Mouse (Mus musculus) cerebellum, adult 11-12 months (tissue): ENCODE data around the gene Agbl1.
"Not testable (repeated sequence)": the region's sequence is repeated elsewhere in the genome, so short reads cannot be mapped to it uniquely, and the experiment has no call there.

Experiments
- DNase-seq: peaks from one replicate; pipeline ENCODE4 v3.0.0; 2022

The Agbl1 gene

DNA sequence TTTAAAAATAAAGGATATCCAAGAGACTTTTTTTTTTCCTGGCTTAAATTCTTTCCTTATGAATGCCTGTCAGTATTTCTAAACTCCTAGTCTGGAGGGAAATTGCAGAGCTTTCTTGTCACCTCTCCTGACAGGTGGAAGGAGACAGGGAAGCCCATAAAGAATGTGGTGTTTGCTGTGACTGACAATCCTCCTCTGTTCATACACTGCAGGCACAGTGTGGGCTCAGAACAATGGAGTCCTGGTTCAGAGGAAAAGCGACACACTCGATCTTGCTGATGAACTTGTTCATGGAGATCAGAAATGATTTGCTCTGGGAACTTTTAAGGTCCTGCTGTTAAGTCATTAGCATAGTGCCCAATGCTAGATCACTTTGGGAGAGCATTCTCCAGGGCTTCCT is 368.1 kb downstream of the Agbl1 start:
- DNase-seq = no peak

DNA sequence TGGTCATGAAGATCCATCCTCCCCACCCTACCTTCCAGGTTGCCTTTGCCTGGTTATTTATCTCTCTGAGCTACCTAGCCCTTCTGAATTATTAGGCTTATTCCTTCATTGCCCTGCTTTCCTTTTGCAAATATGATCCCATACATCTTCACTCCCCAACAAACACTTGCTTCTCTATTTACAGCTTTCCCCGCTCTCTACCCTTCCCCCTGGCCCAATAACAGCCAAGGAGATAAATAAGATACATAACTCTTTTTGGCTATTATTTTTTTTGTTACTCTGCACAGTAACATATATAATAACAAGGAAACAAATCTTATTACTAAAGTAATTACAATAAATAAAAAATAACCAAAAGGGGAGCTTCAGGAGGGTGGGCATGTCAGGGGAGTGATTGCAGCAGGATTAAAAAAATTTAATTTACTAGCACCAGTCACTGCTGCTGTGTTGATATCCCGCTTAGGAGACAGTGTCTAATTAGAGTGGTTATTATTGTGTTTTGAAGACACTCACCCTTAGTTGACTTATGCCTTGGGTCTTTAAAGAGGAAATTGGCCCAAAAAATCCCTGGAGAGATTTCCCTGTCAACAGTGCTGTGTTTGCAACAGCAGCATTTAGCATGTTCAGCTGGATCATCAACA is 370.5 kb downstream of the Agbl1 start:
- DNase-seq = no peak

DNA sequence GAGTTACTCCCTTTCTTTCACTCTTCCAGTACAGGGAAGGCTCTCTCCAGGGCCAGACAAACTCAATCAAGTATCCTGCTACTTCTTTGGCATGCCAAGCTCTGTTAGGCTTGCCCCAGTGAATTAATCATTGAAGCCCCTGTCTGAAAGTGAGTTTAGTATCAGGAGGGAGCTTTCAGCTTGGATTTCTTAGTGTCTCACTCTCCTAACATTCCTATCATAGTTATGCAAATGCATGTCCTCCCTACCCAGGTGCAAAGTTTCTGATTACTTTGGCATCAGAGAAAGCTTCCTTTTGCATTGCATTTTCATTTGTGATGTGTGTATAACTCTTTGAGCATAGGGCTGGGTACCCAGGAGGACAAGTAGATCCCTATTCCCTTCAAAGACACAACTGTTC is 399.8 kb downstream of the Agbl1 start:
- no peak for DNase-seq

DNA sequence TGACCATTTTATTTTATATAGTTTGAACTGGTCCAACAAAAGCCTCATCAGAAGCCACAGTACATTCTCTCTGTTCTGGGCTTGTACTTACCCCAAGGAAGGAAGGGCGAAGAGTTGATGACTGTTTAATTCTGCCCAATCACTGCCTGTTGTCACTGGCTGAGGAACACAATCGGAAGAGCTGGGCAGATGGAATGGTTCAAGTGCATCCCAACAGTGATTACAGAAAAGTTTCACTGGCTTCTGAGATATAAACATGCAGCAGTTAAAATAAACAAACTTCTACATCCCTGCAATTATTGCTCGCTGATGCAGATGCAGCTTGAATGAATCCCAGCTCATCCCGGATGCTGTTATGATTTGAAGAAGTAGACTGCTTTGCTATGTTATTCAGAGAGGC is 421.3 kb downstream of the Agbl1 start:
- no peak for DNase-seq

DNA sequence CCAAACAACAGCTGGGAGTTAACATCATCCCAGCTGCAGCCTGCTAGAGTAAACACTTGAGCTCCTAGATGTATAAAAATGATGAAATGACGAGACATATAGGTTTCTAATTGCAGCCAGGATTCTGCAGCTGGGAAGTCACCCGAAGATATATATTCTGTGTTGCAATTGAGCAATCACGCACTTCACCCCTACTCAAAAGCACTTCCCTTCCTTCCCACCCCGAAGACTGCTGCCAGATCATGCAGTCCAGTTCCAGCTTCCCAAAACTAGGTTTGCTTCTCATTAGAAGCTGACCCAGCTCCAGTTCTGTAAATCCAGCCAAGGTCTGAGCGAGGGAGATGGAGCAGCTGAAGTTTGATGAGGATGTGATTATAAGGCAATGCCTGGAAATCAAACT is 431.4 kb downstream of the Agbl1 start:
- no peak for DNase-seq

DNA sequence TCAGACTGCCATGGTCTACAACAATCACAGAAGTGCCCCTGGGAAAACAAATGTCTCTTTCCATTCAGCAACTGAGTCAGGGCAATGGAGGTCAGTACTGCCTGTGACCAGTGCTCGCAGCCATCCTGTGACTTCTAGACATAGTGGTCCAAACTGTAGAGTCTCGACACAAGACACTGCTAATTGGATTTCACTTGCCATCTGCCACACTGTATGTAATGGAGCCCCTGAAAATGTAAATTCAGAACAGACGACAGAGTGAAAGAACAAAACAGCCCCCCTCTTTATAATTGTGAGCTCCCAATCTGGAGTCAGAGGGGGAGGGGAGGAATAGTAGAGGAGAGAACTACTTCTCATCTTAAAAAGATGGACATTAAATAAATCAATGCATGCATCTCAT is 445.2 kb downstream of the Agbl1 start:
- no peak for DNase-seq

DNA sequence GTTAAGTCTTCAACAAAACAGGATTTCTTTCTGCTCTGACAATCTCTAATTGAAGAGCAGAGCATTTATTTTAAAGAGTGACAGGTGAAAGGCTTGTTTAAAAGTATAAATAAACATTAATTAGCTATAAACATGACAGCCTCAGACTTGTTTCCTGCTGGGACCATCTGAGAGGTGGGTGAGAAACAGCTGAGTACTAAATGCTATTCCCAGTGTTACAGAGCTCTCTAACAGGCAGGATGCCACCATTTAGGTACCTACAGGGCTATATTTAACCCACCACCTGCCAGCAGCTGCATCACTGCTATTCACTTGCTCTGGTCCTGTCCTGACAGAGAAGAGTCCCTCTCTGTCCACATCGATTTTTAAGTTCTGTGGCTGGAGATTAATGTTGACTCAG is 471.5 kb downstream of the Agbl1 start:
- no peak for DNase-seq

DNA sequence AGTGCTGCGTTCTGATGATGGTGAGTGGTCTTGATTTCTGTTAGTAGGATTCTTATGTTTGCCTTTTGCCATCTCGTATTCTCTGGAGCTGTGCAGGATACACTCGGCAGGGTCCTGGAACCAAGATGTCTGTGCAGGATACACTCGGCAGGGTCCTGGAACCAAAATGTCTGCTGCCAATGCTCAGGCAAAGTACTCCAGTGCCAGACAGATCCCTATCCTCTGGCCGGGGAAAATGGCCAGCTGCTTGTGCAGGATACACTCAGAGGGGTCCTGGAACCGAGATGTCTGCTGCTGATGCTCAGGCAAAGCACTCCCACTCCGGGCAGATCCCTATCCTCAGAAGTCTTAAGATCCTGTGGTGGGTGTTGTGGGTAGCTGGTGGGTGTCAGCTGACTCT is 502.5 kb downstream of the Agbl1 start:
- DNase-seq = not testable (repeated sequence)

DNA sequence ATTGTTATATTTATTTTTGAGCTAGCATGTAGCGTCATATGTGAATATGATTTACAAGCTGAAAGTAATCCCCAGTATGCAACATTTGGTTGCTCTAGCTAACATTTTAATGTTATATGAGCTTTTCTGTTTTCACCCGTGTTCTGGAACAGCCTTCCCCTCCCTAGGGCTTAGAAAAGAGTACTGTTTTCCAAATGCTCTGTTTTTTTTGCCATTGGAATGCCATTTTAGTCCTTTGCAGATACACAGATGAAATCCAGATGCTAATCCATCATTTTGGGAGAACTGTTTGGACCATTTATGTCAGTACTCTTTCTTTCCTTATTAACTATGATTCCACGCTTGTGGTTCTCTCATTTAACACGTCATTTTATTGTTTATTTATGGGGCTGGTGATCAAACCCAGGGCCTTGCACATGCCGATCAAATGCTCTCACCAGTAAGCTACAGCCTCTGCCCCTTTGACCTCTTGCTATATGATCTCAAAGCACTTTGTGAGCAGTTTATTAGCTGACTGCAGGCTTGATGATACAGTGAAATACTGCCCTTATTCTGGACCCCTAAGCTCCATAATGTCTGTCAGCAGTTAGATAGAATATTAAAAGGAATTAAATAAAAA is 547.7 kb downstream of the Agbl1 start:
- DNase-seq = no peak

DNA sequence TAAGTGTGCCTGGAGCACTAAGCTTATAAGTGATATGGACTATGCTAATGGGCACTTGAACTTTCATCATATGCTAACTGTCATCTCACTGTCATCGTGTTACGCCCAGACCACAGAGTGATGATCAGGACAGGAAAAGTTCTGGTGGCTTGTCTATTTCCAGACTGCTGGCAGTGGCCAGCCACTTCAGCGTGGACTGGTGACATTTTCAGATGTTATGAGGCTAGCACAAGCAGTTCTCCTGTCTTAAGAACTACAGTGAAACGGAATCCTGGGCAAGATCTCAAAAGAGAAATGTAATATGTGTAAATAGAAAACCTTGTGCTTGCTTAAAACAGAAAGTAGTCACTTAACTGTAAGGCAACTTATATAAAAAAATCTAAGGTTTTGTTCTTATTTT is 550.8 kb downstream of the Agbl1 start:
- no peak for DNase-seq

DNA sequence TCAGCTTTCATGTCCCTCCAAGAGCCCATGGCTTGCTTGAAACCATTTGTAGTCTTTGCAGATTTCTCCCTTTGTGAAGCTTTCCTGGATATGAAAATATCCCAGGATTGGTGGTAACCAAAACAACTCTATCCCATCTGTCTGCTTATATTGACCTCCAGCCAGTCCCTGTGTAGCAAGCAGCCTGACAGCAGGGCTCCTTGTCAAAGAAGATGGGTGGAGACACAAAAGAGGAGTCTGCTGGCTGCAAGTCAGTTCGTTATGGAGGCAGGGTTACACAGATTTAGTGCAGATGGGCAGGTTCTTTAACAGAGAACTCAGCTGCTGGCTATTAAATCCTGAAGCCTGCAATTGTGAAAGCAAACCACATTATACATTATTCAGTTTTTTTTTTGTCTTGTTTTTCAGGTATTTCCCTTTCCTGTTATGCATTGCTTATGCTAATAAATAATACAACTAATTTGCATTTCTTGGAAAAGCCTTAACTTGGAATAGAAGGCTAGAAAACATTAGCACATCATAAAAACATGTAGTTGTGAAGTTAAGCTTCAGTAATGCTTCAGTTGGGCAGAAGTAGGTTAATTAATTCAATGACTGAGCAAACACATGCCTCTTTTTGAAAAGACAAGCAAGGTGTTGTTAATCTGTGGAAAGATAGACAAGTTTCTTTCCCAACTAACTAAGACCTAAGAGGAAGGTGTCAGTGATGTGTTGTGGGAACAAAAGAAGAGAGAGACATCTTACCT is 559.0 kb downstream of the Agbl1 start:
- DNase-seq = no peak

DNA sequence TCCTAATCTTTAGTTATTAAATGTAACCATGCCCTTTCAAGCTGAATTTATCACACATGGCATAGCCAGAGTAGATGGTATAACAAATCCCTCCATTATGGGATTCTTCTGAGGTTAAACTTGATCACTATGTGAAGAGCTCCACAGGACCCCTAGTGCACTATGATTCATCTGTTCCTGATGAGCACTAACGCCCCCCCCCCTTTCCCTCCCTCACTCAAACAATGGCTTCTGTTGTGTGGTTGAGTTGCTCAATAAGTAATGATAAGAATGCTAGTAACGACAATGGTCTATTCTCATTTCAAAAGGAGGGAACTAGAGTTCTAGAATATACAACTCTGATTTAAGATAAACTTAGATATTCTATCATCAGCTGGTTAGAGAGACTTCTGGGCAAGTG is 560.4 kb downstream of the Agbl1 start:
- no peak for DNase-seq

DNA sequence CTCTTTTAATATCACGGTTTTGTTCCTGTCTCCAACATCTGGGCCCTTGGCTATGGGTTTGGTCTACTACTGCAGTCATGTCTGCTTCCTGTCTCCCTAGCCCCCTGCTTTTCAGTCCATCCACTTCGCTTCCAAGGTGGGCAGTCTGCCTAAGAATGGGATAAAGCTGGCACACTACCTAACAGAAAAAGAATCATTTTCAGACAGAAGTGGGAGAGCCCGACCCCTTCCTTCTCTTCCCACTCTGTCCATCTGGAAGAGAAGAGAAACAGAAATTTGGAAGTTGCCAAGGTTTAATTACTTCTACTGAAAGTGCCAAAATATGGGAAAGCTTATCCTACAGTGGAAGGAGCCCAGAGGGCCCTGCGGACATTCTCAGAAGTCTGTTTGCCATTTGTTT is 561.6 kb downstream of the Agbl1 start:
- no peak for DNase-seq

DNA sequence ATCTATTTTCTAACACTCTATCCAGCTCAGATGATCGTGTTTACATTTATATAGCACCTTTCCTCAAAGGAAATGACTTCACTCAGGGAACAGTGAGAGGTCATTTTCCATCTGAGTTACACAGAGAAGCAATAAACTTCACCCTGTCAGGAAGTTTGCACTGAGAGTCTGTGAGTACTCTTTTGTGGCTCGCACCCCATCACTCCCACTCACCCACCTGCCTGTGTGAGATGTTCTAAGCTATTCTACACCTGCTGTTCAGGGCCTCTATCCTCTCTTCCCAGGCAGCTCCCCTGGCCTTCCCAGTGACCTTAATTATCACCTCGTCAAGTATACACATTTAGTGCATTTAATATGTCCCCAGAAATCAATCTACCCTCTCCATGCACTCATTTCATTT is 580.3 kb downstream of the Agbl1 start:
- DNase-seq = no peak

DNA sequence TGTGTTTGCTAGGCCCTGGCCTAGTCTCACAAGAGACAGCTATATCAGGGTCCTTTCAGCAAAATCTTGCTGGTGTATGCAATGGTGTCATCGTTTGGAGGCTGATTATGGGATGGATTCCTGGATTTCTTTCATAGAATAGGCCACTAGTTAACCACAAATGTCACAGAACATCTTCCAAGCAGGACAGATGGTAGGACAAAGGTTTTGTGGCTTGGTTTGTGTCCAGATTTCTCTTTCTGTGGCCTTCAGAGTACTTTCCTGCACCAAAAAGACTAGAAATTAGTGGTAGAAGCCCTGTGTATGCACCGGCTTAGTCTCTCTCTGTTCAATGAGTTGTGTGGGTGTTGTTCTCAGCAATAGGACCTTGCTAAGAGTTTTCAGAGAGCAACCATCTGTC is 590.9 kb downstream of the Agbl1 start:
- DNase-seq = no peak

DNA sequence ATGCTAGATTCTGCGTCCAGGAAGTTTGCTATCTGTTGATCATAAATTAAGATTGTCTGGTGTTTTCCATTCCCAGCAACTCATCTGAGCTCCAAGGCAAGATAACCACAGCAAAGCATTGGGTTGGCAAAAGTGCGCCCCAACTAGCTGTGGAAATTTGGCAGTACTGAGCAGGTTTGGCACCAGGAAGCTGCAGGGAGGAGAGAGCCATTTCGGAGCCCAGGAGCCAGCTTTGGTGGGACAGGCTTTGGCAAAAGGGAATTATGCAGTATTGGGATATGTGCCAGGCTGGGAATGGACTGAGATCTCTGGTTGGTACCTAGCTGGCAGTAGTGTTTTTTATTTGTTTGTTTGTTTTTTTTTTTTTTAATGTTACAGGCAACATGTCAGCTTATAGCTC is 612.5 kb downstream of the Agbl1 start:
- no peak for DNase-seq

DNA sequence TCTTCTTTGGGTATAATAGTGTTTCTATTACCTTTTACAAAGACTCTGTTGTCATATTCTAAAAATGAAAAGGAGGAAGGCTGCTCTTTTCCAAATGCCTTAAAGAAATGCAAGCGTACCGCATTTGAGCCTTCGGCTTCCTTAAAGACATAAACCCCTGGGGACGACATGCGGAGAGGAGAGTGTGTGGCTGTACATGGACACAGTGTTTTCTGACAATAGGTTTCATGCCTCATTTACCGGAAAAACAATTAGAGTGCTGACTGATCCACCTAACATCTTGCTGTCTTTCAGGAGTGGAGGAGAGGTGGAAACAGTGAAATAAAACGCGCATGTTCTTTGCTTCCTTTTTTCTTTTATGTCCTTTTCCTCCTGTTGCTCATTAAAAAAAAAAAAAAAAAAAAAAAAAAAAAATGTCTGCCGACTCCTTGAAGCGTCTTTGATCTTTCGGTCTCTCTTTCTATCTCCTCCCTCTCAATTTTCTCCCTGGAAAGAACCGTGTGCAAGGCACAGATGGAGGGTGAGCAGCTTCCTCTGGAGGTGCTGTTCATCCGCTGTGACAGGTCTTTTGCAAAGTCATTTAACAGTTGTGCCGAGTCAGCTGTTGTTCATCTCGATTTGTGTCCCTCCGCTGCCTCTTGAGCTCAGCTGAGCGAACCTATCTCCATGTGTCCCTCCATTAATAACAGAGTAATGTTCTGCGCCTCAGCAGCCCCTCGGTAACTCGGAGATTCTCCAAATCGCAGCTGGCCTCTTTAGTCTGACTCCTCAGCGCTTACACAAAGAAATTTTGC is 659.9 kb downstream of the Agbl1 start:
- DNase-seq = no peak

DNA sequence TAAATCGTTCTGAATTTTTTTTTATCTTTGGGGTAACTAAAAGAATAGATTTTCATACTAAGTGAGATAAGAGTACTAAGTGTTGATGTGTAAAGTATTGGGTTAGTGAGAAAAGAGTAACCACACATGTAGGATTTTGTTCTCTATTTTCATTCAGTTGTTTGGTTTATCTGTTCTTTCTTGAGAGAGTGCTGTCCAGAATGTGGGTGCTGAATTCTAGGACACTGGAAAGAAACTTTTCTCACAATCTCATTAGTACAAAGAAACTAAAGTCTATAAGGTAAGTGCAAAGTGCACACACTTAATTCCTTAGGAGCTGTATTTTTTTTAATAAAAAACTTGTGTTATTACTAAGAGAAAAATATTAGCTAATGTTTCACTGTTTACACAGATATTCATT is 674.4 kb downstream of the Agbl1 start:
- no peak for DNase-seq

DNA sequence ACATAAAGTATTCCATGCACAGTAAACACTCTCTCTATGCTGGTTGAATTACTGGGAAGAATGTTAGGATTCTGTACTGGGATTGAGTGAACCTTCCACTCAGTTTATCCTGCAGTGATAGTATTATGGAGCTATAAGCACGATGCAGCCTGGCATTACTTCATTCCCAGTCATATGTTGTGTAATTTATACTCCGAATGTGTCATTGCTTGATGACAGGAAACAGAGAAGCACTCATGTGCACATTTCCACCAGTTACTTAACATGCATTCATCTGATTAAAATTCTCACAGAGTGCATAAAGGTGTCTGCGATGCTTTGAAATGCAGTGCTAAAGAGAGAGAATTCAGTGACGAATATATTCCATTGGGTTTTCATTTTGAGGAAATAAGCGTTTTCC is 682.0 kb downstream of the Agbl1 start:
- no peak for DNase-seq

DNA sequence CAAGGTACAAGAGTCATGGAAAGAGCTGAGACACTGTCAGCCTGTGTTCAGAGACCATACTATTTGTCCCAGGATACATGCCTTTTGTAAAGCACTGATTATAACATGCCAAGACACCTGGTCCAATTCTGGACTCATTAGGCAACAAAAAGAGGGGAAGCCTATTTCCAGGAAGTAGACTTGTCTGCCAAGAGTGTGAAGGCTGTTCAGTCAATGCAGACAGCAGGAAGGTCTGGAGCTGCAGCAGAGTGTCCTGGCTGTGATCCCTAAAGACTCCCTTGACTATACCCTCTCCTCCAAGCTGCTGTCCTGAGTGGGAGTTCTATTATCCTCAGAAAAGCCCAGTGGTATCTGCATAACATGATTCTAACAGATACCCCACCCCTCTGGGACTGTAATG is 689.2 kb downstream of the Agbl1 start:
- no peak for DNase-seq

DNA sequence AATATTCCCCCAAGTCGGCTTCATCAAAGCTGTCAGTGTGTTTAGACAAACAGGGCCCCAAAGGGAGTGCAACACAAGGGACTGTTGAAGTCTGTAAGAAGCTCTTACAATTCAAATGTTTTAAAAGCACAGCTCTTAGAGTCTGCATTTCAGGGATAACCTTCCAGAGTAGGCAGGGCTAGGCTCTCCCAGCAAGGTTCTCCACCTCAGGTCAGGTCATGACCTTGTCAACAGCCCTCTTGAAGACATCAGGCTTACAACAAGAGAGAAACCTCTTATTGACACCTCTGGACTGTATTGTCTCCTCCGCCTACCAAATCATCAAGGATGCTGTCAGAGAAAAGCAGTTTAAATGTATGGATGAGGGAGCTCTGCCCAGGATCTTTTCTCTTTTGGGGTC is 692.0 kb downstream of the Agbl1 start:
- DNase-seq = no peak

DNA sequence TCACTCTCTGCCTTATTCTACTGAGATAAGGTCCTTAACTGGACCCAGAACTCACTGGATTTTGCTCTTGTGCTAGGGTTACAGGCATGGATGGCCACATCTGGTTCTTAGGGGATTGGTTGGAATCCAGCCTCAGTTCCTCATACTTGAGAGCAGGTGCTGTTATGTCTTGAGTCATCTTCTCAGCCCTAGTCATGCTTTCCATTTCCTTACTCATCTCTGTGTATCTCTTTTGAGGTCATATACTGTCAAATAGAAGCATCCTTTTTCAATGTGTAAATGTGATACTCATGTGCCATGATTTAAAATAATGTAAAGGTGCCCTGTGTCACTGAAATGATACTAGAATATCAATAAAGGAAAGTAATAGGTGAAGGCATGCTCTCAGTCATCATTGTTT is 705.5 kb downstream of the Agbl1 start:
- DNase-seq = no peak

DNA sequence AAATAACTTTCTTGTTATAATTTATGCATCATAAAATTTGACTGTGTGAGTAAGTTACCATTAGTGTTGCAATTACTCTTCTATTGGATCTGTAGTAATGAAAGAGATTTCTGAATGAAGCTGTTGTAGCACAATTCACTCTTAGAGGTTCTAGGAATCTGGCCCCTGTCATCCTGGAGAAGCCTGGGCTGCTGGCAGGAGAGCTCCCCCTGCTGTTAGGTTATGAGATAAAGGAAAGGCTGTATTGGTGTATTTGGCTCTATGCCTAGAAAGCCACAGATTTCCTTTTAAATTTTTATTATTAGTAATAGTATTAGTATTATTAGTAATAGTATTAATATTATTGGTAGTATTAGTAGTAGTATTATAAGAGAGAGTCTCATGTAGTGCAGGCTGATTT is 711.8 kb downstream of the Agbl1 start:
- DNase-seq = no peak

DNA sequence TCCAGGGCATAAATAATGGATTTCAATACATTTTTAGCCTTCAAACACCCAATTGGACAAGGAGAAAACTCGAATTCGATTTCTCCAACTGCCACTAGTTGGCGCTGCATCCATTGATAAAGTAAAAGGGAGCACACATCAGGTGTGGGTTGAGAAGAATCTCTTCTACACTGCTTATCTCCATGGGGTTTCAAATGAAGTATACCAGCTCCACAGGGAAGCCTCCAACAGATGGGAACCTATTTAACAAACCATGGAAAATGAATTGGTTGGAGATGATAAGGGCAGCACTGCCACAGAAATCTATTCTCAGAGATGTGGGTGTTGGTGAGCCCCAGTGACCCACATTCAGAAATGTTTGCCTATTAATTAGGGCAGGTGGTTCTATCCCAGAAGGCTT is 741.6 kb downstream of the Agbl1 start:
- DNase-seq = no peak
